Mouse (Mus musculus): Measurements from ENCODE around the gene Vps11.
A peak's percentile ranks its signal among the peaks of the same experiment; 100 is the strongest.
"Not testable (repeated sequence)": the region's sequence is repeated elsewhere in the genome, so short reads cannot be mapped to it uniquely, and the experiment has no call there.

Vps11 gene

DNA sequence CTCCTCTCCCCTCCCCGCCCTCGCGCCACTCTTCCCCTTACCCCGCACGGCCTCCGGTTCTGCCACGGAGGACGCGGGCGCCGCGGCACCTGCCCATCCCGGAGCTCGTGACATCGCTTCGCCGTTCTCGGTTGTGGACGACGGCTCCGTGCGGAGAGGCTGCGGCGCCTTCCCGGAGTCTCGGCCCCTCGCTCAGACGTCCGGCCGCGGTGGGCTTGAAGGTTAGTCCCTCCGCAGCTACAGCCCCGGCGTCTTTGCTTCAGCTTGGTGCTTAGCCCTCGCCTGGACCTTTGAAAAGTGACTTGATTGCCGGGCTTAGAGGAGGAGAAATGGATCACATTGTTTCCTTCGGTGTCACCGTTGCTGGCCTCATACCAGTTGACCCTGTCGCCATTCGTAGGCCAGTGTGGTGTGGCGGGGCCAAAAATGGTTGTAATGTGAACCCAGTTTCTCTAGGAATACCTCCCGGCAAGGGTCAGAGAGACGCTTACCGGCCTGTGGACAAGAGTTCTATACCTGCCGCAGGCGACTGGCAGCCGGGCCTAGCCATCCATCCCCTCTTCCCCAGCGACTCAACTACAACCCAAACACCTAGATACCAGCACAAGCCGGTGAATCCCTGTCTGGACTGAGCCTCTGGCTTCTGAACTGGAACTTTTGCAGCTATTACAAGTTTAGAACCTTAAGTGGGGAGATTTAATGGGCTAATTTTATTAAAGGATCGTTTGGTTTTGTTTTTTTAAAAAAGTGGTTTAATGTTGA is 26.0 kb downstream of the Vps11 start:
- DNase-seq (ENCODE audit: low spot score in 2 of 2) = peak in 1 of 2 experiments; percentile 21

DNA sequence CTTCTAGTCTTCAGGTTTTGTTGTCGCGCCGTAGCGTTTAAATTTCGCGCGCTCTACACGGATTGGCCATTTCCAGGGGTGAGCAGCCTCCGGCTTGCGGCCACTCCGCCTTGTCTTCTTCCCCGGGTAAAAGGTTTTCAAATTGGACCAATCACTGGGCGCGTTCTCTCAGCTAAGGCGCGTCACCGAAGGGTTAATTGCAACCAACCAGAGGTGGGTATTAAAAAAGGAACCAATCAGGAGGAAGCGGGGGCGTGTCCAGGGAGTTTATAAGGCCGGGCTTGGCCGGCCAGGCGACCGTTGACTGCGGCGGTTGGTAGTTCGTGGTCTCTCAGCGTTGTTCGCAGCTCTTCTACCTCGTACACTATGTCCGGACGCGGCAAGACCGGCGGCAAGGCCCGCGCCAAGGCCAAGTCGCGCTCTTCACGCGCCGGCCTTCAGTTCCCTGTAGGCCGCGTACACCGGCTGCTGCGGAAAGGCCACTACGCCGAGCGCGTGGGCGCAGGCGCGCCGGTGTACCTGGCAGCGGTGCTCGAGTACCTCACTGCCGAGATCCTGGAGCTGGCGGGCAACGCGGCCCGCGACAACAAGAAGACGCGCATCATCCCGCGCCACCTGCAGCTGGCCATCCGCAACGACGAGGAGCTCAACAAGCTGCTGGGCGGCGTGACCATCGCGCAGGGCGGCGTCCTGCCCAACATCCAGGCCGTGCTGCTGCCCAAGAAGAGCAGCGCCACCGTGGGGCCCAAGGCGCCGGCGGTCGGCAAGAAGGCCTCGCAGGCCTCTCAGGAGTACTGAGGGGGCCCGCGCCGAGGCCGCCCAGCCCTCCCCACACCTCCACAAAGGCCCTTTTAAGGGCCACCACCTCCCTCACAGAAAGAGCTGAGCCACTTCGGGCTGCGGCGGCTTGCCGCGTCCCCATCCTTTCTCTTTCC is 26.8 kb downstream of the Vps11 start, which contains the start of gene H2afx:
H2afx (plus strand) TSS at position 299 of the 935 bp plus-strand sequence.
- peak; percentile 98 to 99 for DNase-seq (ENCODE audit: low spot score in 2 of 2)

DNA sequence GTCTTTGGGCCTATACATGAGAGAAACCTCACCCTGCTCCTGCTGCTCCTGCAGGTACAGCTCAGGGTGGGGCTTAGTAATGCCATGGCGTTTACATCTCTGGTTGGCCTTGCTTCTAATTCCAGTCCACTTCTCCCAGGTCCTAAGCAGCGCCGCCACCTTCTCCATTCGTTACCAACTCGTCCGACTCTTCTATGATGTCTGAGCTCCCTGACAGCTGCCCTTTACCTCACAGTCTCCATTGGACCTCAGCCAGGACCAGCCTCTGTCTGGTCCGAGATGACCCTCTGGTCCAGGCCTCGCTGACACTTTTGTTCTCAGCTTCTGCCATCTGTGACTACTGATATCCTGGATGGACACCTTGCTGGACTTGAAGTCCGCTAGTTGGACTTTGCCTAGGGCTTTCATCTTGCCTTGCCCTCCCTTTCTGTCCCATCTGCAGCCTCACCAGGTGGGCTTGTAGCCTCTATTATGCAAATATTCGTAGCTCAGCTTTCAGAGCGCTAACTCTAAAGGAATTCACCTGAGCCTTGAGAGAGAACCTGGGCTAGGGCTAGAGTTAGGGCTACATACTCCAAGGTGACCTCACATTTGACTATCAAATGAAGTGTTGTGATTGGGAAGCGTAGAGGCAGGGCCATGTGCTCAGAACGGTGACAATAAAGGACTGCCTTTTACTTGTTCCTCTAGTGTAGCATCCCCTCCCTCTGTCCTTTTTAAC is 28.4 kb downstream of the Vps11 start:
- DNase-seq (ENCODE audit: low spot score in 2 of 2) = no peak

DNA sequence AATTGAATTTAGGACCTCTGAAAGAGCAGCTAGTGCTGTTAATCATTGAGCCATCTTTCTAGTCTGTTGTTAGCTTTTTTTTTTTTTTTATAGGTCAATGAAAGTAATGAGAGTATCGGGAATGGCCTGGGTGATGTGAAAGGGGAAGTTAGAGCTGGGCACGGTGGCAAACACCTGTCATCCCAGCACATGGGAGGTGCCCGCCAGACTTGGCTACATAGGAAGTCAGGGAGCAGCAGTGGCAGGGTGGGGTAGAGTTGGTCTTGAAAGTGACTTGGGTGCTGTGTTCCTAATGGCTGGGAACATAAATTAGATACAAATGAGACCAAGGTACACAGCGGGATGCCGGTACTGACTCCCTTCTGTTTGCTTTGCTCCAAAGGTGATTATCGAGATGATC is 30.7 kb downstream of the Vps11 start:
- DNase-seq (ENCODE audit: low spot score in 2 of 2) = no peak

GRCm38 (mm10) chr9:44327926-44328325 is 33.5 kb downstream of the Vps11 start:
- DNase-seq (ENCODE audit: low spot score in 2 of 2) = no peak

- DNase-seq (ENCODE audit: low spot score in 2 of 2) = no peak
Observed at GRCm38 (mm10) chr9:44327064-44327711, 34.3 kb downstream of the Vps11 start.

GRCm38 (mm10) chr9:44326371-44327063 is 35.0 kb downstream of the Vps11 start:
- peak; percentile 77 to 79 for DNase-seq (ENCODE audit: low spot score in 2 of 2)

DNA sequence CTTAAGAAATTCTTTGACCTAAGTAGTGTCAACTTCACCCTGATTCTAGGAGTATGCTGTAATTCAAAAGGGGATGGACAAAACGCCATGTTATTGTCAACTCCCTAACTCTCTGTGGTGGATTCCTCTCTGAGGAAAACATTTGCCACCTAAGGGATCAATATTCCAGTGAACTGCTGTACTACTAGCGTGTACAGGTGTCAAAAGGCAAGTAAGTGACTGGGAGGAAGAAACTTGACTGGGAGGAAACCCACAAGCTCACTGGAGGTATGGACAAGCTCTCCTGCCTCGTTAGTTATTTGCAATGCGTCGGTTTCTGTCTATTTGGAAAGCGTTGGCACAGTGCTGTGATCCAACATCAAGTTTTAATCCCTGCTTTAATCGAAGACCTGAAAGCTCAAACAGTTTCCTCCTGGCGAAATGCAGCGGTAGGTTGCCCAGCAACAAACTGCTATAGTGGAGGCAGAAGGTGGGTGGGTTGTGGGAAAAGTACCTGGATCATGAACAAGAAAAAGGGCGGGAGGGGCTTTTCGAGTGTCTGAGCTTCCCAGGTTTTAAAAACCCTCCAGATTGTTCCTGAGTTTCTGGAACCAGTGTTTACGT is 35.6 kb downstream of the Vps11 start, which contains the start of gene Dpagt1:
Dpagt1 (plus strand) TSS at position 252 of the 603 bp plus-strand sequence.
- no peak for DNase-seq (ENCODE audit: low spot score in 2 of 2)

GRCm38 (mm10) chr9:44325032-44325767 is 36.3 kb downstream of the Vps11 start:
- not testable (repeated sequence) for DNase-seq (ENCODE audit: low spot score in 2 of 2)

GRCm38 (mm10) chr9:44324147-44324546 is 37.3 kb downstream of the Vps11 start:
- DNase-seq (ENCODE audit: low spot score in 2 of 2) = no peak

GRCm38 (mm10) chr9:44323656-44324055 is 37.8 kb downstream of the Vps11 start:
- DNase-seq (ENCODE audit: low spot score in 2 of 2) = not testable (repeated sequence)

DNA sequence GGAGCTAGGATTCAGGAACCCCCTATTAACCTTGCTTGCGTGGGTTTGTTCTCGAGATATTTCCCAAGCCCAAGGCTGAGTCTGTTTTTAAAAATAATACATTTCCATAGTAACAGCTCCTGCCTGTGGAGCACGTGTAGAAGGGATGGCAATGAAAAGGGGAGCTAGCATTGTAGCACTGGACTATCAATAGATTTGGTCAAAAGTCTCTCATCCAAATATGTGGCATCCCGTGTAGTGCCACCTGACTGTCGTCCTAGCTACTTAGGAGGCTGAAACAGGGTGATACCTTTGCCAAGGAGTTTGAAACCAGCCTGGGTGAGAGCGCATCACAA is 40.7 kb downstream of the Vps11 start:
- DNase-seq (ENCODE audit: low spot score in 2 of 2) = no peak

GRCm38 (mm10) chr9:44319887-44320798 is 41.3 kb downstream of the Vps11 start, which contains the start of gene C2cd2l:
Gene C2cd2l (minus strand): TSS chr9:44320285.
- DNase-seq (ENCODE audit: low spot score in 2 of 2) = peak; percentile 90 to 94

DNA sequence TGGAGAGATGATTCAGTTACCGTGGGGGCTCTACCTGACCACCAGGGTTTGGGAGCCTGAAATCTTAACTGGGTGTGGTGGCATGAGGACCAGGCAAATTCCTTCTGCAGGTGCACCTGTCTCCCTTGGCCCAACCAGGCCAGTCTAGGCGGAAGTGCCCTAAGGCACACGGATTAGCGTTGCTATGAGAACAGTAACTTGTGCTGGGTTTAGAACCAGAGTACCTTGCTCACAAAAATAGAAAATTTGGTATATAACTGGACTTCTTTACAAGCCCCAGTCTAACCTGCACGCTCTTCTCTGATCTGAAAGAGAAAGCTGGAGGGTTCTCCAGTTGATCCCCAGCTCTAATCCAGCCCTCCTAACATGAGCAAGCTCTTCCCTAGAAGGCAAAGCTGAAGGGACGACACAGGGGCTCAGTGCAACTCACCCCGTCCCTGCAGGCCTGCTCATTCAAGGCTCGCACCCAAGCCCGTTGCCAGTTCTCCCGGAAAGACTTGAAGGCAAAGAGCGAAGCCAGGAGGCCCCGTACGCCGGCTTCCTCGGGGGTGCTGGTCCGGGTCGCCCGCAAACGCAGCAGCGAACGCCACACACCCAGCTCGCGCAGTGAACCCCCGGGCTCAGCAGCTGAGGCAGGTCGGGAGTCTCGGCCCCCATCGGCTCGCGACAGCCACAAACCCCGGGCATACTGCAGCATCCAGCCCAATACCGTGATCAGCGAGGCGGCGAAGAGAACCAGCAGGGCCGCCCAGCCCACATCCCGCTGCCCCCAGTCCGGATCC is 42.2 kb downstream of the Vps11 start:
- DNase-seq (ENCODE audit: low spot score in 2 of 2) = peak in 1 of 2 experiments; percentile 46

DNA sequence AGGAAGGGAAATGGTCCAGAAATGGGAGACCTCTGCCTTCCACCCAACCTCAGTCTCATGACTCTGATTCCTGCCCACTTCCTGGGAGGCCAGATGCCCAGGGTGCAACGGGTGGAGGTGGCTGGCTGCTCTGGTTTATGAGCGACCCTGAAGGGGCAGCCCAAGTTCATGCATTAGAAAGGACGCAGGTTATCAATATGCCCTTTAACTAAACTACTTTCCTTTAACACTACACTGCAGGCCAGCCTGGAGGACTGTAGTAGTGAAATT is 42.7 kb downstream of the Vps11 start:
- DNase-seq (ENCODE audit: low spot score in 2 of 2) = no peak

DNA sequence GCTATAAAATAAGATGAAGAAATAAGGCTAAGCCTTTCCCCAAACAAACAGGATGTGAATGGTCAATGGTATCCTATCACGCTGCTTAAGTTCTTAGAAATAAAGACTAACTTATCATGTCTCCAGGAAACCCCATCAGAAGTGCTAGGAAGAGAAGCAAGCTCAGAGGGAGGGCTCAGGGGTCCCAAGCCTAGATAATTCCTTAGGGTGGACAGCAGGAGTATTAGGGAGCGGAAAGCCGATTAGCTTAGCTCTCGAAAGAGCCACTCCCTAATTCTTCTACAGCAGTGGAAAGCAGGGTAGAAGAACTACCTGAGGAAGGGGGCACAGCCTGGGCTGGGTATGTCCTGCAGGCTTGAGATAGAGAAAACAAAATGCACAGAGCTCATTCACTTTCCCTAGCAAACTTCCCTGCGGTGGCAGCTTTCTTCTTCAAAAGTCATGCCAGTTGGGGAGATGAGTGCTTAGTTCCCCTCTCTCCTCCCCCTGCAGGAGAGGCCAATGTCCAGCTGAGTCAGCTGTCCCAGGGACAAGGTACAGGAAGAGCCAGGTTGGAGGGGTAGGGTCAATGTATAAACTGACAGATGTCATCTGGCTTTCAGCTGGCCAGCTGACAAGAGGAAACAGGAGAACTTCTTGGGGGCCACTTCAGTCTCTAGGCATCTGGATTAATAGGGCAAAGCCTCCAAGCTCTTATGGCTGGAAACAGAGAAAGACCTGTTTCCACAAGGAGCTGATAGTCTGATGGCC is 43.2 kb downstream of the Vps11 start:
- DNase-seq (ENCODE audit: low spot score in 2 of 2) = no peak

DNA sequence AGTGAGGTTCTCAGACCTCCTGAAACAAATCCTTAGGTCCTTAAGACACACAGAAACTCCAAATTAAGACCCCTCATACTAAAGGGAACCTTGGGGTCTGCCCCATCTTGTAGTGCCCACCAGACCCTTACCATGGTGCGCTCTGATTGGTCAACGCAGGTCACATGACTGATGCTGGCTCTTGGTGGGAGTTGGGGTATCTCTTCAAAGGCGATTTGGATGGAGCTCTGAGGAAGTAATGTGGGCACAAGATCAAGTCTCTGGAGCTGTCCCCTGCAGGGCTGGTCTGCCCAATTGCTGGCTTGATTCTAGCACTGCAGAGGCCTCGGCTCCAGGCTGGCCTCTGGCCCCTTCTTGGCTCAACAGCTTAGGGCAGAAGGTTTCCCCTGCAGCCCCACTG is 44.0 kb downstream of the Vps11 start:
- no peak for DNase-seq (ENCODE audit: low spot score in 2 of 2)

All from frontal cortex, postnatal 10 days (tissue).